Mouse (Mus musculus): ENCODE measurements around the gene Rhox1.
A peak's percentile ranks its signal among the peaks of the same experiment; 100 is the strongest.
"Not testable (repeated sequence)": the region's sequence is repeated elsewhere in the genome, so short reads cannot be mapped to it uniquely, and the experiment has no call there.

The Rhox1 gene

DNA sequence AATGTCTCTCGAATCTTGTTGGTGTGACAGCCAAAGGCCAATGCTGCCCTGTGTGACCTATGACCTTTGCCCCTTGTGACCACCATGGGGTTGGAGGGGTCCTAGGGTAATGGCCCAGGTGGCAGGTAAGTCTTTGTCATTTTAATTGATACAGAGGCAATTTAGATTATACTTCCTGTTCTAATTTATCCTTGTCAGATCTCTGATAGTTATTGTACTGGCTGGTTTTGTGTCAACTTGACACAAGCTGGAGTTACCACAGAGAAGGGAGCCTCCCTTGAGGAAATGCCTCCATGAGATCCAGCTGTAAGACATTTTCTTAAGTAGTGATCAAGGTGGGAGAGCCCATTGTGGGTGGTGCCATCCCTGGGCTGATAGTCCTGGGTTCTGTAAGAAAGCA is at the start of gene Rhox1:
TSS of gene Rhox1 (minus strand) at position 101 of the 400 bp plus-strand sequence.
- DNase-seq = not testable (repeated sequence)

DNA sequence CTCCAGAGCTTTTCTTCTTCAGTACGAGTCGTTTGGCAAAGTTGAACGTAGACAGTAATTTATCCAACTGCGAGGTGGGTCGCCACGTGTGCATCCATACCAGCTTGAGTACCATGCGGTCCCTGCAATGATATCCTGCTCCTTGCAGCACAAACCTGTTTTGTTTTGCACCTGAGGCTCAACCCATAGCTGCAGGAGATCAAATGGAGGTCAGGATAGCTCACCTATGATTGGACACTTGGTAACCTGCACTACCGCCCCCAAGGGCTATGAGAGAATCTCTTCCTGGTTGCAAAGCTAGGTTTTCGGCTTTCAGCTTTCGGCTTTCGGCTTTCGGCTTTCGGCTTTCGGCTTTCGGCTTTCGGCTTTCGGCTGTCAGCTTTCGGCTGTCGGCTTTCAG is 43.0 kb upstream of the Rhox1 start, which contains the start of gene Rhox4a:
TSS of gene Rhox4a (plus strand) at position 301 of the 400 bp plus-strand sequence.
- not testable (repeated sequence) for DNase-seq

DNA sequence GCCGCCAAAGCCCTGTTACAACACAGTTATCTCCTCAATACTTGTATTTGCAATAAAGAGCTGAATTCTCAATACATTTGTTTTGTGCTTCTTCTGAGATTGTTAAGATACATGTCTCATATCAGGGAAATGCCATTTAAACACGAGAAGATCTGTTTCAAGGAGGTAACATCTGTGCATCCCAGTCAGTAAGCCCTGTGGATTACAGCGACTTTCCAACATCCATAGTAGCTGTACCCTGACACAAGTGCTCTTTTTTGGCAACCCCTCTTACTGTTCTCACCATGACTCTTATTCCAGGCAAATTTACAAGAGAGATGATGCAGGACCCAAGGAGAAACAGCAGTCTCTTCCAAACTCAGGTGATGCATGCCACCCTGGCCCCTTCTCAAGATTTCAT is 27.6 kb upstream of the Rhox1 start, which contains the start of gene Rhox3a:
TSS of gene Rhox3a (plus strand) at position 301 of the 400 bp plus-strand sequence.
- not testable (repeated sequence) for DNase-seq

DNA sequence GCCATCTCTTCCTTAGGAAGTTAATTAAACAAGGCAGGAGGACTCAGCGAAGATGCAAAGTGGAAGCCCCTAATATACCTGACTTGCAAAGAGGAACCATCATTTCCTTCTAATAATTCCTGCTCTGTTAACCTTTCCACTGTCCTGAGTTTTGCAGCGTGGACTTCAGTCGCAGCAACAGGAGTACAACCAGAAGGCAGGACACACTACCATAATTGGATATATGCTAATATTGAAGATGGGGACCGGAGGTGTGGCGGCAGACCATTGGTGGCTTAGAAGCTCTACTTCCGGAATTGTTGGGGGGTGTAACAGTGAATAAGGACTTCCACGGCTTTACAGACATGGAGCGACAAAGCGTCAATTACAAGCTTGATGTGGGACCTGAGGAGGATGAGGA is 22.6 kb upstream of the Rhox1 start, which contains the start of gene Rhox2a:
TSS of gene Rhox2a (plus strand) at position 301 of the 400 bp plus-strand sequence.
- not testable (repeated sequence) for DNase-seq

DNA sequence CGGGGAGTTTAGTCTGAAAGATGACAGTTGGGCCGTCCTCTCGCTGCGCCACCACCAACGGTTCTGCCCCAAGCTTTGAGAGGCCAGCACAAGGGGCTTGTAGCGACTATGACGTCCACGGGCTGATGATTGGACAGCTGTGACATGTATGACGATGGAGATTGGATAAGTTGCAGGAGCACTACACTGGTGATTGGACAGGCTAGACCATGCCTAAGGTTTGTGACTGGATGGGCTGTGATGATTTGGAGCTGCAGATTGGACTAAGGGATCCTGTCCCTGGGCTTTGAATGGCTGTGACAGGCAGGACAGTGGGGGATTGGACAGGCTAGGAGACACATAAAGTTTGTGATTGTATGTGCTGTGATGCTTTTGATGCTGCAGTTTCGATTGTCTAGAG is 11.1 kb downstream of the Rhox1 start, which contains the start of gene Gm9:
TSS of gene Gm9 (minus strand) at position 101 of the 400 bp plus-strand sequence.
- DNase-seq = no peak

DNA sequence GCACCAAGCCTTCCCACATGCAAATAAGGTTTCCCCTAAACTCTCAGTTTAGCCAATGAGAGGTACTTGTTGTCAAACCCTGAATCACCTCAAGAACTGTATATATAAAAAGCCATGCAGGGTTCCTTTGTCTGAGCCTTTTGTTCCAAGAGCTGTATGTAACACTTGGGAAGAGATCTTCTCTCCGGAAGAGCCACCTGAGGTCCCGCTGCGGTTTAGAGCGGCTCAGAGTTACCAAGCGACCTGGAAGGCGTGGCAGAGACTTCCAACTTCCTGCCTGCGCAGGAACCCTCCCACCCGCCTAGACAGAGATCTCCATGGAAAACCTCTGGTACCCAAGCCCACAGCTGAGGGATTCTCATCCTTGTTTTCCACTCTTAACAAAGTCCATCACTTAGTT is 23.4 kb downstream of the Rhox1 start:
- DNase-seq = no peak

DNA sequence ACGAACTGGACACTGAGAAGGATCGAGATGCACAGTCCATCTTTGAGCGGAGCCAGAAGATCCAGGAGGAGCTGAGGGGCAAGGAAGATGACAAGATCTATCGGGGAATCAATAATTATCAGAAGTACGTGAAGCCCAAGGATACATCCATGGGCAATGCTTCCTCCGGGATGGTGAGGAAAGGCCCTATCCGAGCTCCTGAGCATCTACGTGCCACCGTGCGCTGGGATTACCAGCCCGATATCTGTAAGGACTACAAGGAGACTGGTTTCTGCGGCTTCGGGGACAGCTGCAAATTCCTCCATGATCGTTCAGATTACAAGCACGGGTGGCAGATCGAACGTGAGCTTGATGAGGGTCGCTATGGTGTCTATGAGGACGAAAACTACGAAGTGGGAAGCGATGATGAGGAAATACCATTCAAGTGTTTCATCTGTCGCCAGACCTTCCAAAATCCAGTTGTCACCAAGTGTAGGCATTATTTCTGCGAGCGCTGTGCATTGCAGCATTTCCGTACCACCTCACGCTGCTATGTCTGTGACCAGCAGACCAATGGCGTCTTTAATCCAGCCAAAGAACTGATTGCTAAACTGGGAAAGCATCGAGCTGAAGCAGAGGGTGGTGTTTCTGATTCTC is 30.2 kb downstream of the Rhox1 start:
- no peak for DNase-seq

DNA sequence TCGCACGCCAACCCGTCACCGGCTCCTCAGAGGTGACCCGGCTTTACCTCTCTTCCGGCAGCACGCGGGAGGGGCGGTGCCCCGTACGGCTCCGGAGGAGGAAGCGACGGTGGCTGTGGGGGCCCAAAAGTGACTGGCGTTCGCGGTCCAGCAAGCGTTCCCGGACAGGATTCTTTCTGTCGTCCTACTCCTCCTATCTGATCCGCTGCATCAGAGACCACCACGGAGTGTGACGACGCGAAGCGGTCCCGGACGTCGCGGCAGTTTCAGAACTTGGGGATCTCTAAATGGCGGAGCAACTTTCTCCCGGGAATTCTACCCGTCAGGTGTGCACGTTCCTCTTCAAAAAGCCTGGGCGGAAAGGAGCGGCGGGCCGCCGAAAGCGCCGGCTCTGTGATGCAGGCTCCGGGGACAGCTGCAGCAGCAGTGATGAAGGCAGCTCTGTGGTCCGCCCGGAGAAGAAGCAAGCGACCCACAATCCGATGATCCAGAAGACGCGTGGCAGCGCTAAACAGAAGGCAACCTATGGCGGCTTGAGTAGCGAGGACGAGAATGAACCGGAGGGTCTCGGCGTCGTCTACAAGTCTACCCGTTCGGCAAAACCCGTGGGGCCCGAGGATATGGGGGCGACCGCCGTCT is 30.8 kb downstream of the Rhox1 start, which contains the start of the genes Ndufa1 and Rnf113a1:
TSS of gene Ndufa1 (minus strand) at position 59 of the 639 bp plus-strand sequence.
TSS of gene Rnf113a1 (plus strand) at position 141 of the 639 bp plus-strand sequence.
- DNase-seq = peak; percentile 98

DNA sequence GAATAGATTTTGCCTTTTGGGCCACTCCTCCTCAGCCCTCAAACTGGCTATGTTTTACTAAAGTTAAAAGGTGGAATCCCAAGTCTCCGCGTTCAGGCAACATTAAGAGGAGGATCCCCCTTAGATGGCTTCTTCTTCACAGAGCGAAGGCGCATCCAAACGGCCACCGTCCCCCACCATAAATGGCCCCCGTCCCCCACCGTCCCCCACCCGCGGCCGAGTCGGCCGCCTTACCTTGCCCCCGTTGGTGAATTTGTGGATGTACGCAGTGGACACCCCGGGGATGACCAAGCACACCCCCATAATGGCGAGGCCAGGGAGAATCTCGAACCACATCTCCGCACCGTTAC is 31.3 kb downstream of the Rhox1 start:
- DNase-seq = no peak

DNA sequence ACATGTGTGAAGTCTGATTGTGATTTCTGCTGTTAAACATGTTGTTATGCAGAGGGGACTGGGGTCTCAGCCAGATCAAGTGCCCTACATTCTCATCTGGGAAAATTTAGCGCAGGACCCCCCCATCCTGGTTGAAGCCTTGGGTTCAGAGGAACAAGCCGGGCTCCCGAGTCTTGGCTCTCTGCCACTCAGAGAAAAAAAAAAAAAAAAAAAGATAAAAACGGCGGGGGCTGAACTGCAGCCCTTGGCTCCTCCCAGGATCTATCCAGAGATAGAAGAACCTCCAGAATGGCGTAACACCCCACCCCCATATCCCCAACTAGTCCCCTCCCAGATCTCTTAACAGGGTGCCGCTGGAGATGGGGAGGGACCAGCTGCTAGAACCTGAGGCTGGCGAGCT is 37.7 kb downstream of the Rhox1 start:
- not testable (repeated sequence) for DNase-seq

DNA sequence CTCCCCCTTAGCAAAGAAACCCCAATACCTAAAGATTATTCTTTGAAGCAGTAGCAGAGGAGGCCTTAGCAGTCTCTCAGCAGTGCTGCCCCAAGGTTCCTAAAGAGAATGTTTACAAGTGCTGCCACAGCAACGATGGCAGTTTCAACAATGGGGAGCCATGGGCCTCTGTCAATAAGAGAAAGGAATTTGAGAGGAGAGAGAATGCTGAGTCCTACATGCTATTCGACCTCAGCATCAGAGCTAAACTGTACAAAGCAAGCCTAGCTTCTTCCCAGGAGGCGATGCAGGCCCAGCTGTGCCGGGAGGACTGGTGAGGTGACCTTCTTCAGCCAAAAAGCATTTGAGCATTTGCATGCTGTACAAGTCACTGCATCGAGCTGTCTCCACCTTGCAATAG is 53.3 kb downstream of the Rhox1 start, which contains the start of gene Akap14:
TSS of gene Akap14 (minus strand) at position 101 of the 400 bp plus-strand sequence.
- no peak for DNase-seq

DNA sequence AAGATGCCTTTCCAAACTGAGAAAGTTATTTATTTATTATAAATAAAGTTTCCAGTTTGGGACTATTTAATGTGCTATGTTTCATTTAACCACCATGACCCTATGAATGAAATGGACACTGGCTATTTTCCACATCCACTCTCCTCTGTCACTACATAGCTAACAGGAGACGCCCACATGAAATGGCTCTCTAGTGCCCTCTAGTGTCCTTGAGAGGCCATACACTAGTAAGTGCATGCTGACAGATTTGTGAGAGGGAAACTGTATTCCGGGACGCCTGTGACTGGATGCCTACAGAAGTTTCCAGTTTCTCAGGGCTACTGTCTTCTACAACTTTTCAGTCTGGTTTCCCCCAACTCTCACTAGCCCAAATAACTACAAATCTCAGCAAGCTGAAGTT is 55.0 kb downstream of the Rhox1 start:
- DNase-seq = no peak

Measured in heart, adult 11 months (tissue).